Mouse (Mus musculus): ENCODE measurements around the gene Necap1.

GRCm38 (mm10) chr6:122862434-122862833 is 11.8 kb upstream of the Necap1 start:
- TF ChIP-seq CTCF (IDR thresholded peaks at IDR 0.05; ENCODE audit: extremely low read depth, insufficient read length, insufficient replicate concordance, low read depth, low read length): no peak
- no peak for TF ChIP-seq POLR2A (IDR thresholded peaks at IDR 0.05; ENCODE audit: low read depth, low read length)
